Mouse (Mus musculus): ENCODE measurements around the gene Plk3. TPM values are rescaled to one million over a fixed set of nuclear protein-coding genes. Genes with fewer than 3 reads are reported as not detected.

The Plk3 gene
- polyA plus RNA-seq, 1 experiment from 2014 or later = 2.6 TPM

DNA sequence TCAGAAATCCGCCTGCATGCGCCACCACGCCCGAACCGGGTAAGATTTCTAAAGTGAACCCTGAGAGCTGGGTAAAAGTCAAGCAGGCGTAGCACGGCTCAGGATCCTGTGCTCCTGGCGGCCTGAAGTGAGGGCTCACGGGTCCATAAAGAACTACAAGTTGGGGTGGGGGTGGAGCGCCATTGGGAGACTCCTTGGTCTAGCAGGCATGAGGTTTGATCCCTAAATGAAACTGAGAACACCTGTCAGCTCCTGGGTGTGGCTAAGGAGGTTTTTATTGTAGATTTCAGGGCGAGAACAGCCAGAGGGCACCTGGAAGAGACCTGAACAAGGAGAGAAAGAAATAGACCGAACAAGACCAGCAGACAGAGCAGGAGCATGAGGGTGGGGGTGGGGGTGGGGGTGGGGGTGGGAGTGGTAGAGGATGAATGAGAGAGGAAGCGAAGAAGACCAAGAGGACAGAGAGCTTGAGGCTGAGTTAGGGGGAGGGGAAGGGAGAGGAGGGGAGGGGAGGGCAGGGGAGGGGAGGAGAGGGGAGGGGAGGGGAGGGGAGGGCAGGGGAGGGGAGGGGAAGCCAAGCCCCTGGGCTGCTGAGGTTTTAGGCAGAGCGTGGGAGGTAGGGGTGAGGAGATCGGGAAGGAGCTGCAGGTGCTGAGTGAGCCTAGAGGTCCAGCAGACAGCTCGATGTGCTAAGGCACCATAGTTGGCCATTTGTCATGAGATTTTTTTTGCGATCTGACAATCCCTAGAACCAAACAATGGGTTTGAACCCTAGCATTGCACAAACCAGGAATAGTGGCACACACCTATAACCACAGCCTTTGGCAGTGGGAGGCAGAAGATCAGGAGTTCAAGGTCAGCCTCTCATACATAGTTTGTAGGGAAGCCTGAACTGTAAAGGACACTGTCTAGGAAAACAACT, 4.8 kb upstream of the Plk3 start:
- no peak overlapping the region for H3K27ac ChIP-seq (ENCODE audit: poor library complexity, severe bottlenecking)
- peaks cover 10% of the 10 kb centered on the region for H3K4me1 ChIP-seq (replicated peaks)
- no peak overlapping the region for H3K9ac ChIP-seq
- WGBS = 64% methylated on average over 16 of the region's 17 CpGs
- no peak overlapping the region for H3K4me2 ChIP-seq
- no peaks in the 10 kb centered on the region for H3K36me3 ChIP-seq
- no peaks in the 10 kb centered on the region for H3K9me3 ChIP-seq (replicated peaks)
- no peak overlapping the region for H3K4me3 ChIP-seq
- no peaks in the 10 kb centered on the region for H3K27me3 ChIP-seq (replicated peaks)
- ATAC-seq (ENCODE audit: insufficient number of reproducible peaks, low FRiP score) = no peak

GRCm38 (mm10) chr4:117136034-117136433, 2.3 kb upstream of the Plk3 start:
- 28% methylated on average over 8 of the region's 8 CpGs for WGBS
- Histone ChIP-seq H3K4me2 (no peak overlapping the region), H3K9me3 (replicated peaks) (no peaks in the 10 kb centered on the region), H3K4me1 (replicated peaks) (peaks cover 15% of the 10 kb centered on the region), H3K4me3 (no peak overlapping the region), H3K9ac (no peak overlapping the region), H3K27me3 (replicated peaks) (peaks cover 20% of the 10 kb centered on the region), H3K27ac (ENCODE audit: poor library complexity, severe bottlenecking) (no peak overlapping the region), H3K36me3 (no peaks in the 10 kb centered on the region)
- peak; percentile 43 for ATAC-seq (ENCODE audit: insufficient number of reproducible peaks, low FRiP score)

DNA sequence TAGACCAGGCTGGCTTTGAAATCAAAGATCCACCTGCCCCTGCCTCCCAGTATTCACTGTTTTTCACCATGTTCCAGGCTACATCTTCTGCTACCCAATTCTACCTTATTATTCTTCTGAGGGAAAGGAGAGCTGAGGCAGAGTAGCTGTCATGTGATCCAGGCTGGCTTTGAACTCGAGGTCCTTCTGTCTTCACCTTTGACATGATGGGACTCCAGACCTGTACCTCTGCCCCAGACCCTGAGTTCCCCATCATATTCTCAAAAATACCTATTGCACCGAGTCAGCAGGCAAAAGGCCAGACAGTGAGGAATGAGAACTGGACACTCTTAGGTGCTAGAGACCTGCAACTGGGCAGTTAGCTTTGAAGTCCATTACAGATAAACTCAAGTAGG, 835 bp upstream of the Plk3 start:
- 24% methylated on average over 2 of the region's 2 CpGs for WGBS
- Histone ChIP-seq H3K4me3 (no peak overlapping the region), H3K9ac (0 out of 2 replicates have a peak overlapping the region, but pooled peaks have one; percentile 80), H3K4me2 (peak overlapping the region; percentile 94), H3K4me1 (replicated peaks) (peaks cover 15% of the 10 kb centered on the region), H3K9me3 (replicated peaks) (no peaks in the 10 kb centered on the region), H3K36me3 (no peaks in the 10 kb centered on the region), H3K27me3 (replicated peaks) (peaks cover 29% of the 10 kb centered on the region), H3K27ac (ENCODE audit: poor library complexity, severe bottlenecking) (no peak overlapping the region)
- no peak for ATAC-seq (ENCODE audit: insufficient number of reproducible peaks, low FRiP score)

DNA sequence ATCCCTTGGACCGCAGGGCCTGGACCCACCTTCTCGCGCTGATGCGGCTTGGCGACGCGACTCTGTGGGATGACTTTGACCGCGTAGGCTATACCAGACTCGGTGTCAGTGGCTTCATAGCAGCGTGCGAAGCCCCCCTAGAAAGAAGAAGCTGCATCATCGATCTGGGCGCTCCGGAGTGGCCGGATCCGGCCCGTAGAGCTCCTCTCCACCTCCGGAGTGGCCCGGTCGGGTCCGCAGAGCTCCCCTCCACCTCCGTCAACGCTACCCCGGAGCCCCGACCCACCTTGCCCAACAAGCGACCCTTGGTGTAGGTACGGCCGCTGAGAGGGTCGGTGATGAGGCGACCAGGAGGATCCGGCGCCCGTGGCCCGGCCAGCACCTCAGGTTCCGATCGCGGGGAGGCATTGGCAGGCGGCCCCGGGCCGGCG, 382 bp downstream of the Plk3 start:
- Histone ChIP-seq H3K4me3 (peak overlapping the region; percentile 77), H3K9me3 (replicated peaks) (no peaks in the 10 kb centered on the region), H3K4me2 (peak overlapping the region; percentile 94), H3K36me3 (peaks cover 9% of the 10 kb centered on the region), H3K9ac (peak overlapping the region; percentile 80), H3K4me1 (replicated peaks) (peaks cover 15% of the 10 kb centered on the region), H3K27me3 (replicated peaks) (peaks cover 29% of the 10 kb centered on the region), H3K27ac (ENCODE audit: poor library complexity, severe bottlenecking) (no peak overlapping the region)
- under 1% methylated on average over 42 of the region's 42 CpGs for WGBS
- ATAC-seq (ENCODE audit: insufficient number of reproducible peaks, low FRiP score) = peak; percentile 36

DNA sequence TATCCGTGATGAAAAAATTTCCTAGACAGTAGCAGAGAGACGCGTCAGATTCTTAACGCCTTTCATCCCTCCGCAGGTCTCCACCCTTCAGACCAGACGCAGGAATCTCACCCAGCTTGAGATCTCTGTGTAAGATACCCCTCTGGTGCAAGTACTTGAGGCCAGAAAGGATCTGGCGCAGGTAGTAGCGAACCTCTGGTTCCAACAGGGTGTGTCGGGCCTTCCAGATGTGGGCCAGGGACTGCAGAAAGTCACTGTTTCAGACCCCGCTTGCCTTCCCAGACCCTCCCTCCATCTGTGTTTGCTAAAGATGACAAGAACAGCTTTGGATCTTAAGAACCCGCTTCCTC, 994 bp downstream of the Plk3 start:
- WGBS = 18% methylated on average over 11 of the region's 11 CpGs
- Histone ChIP-seq H3K27ac (ENCODE audit: poor library complexity, severe bottlenecking) (no peak overlapping the region), H3K27me3 (replicated peaks) (peaks cover 32% of the 10 kb centered on the region), H3K36me3 (peaks cover 13% of the 10 kb centered on the region), H3K4me3 (peak overlapping the region; percentile 77), H3K4me2 (peak overlapping the region; percentile 94), H3K4me1 (replicated peaks) (peaks cover 15% of the 10 kb centered on the region), H3K9ac (peak overlapping the region; percentile 80), H3K9me3 (replicated peaks) (no peaks in the 10 kb centered on the region)
- no peak for ATAC-seq (ENCODE audit: insufficient number of reproducible peaks, low FRiP score)

- Histone ChIP-seq H3K36me3 (peaks cover 13% of the 10 kb centered on the region), H3K4me3 (peak overlapping the region; percentile 77), H3K4me2 (peak overlapping the region; percentile 94), H3K9me3 (replicated peaks) (no peaks in the 10 kb centered on the region), H3K9ac (no peak overlapping the region), H3K27ac (ENCODE audit: poor library complexity, severe bottlenecking) (no peak overlapping the region), H3K27me3 (replicated peaks) (peaks cover 32% of the 10 kb centered on the region), H3K4me1 (replicated peaks) (peaks cover 15% of the 10 kb centered on the region)
- 31% methylated on average over 7 of the region's 7 CpGs for WGBS
- no peak for ATAC-seq (ENCODE audit: insufficient number of reproducible peaks, low FRiP score)
Observed at GRCm38 (mm10) chr4:117131890-117132793, 1.6 kb downstream of the Plk3 start.

DNA sequence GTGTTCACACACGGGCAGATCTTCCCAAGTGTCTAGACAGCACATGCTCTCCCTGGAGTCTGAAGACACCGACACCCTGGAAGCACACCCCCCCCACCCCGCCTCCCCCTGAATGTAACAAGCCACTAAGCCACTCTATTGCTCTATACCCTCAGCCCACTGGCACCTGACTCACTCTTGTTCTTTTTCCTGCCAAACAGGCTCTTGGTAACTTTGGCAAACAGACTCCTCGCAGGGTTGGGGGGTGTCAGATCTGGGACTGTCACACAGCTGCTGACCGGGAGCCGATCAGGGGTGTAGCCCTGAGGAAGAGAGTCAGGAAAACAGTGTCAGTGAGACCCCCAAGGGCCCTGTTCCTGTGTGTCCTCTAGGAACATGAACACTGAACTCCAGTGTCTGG, 2.6 kb downstream of the Plk3 start:
- no peak overlapping the region for H3K9ac ChIP-seq
- H3K27ac ChIP-seq (ENCODE audit: poor library complexity, severe bottlenecking) = no peak overlapping the region
- ATAC-seq (ENCODE audit: insufficient number of reproducible peaks, low FRiP score) = no peak
- WGBS = 67% methylated on average over 6 of the region's 6 CpGs
- no peak overlapping the region for H3K4me3 ChIP-seq
- peaks cover 19% of the 10 kb centered on the region for H3K4me1 ChIP-seq (replicated peaks)
- no peak overlapping the region for H3K4me2 ChIP-seq
- H3K36me3 ChIP-seq = peaks cover 13% of the 10 kb centered on the region
- no peaks in the 10 kb centered on the region for H3K9me3 ChIP-seq (replicated peaks)
- H3K27me3 ChIP-seq (replicated peaks) = peaks cover 32% of the 10 kb centered on the region

DNA sequence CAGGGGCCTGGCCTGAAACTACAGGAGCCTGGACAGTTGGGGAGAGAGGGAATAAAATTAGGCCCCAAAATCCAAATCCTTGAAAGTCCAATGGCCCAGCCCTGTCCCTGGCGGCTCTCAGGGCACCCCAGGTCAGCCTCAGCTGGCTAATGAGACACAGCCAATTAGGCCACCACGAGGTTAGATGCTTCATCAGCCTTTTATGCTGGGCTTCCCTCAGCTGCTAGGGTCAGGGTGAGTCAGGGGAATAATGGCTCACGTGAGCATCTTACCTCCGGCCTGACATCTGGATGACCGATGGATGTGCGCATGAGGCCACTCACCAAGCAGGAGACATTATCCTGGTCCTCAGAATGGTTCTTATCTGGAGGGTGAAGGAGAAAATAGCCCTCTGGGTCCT, 3.0 kb downstream of the Plk3 start:
- no peak overlapping the region for H3K4me3 ChIP-seq
- peaks cover 13% of the 10 kb centered on the region for H3K36me3 ChIP-seq
- no peak for ATAC-seq (ENCODE audit: insufficient number of reproducible peaks, low FRiP score)
- H3K4me1 ChIP-seq (replicated peaks) = peaks cover 20% of the 10 kb centered on the region
- no peak overlapping the region for H3K4me2 ChIP-seq
- H3K27ac ChIP-seq (ENCODE audit: poor library complexity, severe bottlenecking) = no peak overlapping the region
- peaks cover 32% of the 10 kb centered on the region for H3K27me3 ChIP-seq (replicated peaks)
- H3K9me3 ChIP-seq (replicated peaks) = no peaks in the 10 kb centered on the region
- WGBS = 76% methylated on average over 6 of the region's 6 CpGs
- H3K9ac ChIP-seq = no peak overlapping the region

DNA sequence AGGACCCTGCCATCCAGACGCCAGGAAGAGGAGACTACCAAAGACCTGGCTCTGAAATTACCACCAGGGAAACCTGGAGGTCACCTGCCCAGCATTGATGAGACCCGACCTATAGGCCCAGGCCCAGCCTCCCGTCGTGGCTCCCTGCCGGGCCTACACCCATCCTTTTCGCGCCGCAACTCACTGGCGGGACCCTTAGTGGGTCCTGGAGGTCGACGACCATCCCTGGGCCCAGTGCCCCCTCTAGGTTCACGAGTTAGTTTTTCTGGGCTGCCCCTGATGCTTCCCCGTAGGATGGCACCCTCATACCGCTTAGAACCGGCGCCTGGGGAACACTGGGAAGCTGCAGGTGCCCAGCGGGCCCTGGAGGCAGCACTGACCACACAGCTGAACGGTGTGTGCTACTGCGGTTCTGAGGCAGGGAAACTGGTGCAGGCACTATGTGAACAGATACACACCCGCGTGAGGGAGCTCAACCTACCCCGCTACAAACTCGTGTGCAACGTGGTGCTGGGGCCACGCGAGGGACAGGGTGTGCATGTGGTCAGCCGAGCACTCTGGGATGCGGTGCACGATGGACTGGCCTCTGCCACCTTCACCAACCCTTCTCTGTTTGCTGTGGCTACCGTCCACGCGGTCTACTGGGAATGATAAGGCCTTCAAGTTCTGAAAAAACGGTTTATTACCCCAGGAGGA, 5.6 kb downstream of the Plk3 start:
- no peak overlapping the region for H3K27ac ChIP-seq (ENCODE audit: poor library complexity, severe bottlenecking)
- H3K27me3 ChIP-seq (replicated peaks) = peaks cover 32% of the 10 kb centered on the region
- H3K36me3 ChIP-seq = peaks cover 13% of the 10 kb centered on the region
- H3K9me3 ChIP-seq (replicated peaks) = no peaks in the 10 kb centered on the region
- no peak for ATAC-seq (ENCODE audit: insufficient number of reproducible peaks, low FRiP score)
- H3K9ac ChIP-seq = no peak overlapping the region
- no peak overlapping the region for H3K4me2 ChIP-seq
- 87% methylated on average over 33 of the region's 33 CpGs for WGBS
- H3K4me3 ChIP-seq = no peak overlapping the region
- peaks cover 31% of the 10 kb centered on the region for H3K4me1 ChIP-seq (replicated peaks)

DNA sequence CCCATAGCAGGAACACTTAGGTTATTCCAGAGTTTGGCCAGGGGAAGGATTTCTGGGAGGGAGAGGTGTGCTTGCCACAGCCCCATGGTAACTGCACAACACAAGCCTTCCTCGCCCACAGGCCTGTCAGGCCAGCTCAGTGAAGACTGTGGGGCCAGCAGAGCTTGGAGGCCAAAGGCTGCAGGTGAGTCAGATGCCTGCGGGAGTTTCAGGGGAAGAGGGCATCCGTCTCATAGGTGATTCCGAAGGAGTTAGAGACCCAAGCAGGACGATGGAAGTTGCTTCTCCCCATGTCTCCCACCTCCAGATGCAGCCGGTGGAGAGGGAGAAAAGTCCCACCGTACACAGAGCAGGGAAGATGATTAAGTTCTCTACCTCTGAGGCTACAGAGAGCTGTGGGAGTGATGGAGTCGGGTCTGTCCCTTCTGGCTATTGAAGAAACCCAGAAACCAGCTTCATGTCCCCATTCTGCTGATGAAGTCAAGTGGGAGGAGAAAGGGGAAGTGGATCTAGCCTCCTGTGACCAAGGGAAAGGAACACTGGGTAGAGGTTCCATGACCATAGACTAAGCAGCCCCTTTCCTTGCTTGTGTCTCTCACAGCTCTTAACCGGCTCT, 7.0 kb downstream of the Plk3 start, which contains the start of gene Tctex1d4:
Tctex1d4 (plus strand) TSS at position 120 of the 616 bp plus-strand sequence.
- H3K4me1 ChIP-seq (replicated peaks) = peaks cover 21% of the 10 kb centered on the region
- H3K4me2 ChIP-seq = no peak within 1 kb of the TSS
- no peak for ATAC-seq (ENCODE audit: insufficient number of reproducible peaks, low FRiP score)
- H3K36me3 ChIP-seq = peaks cover 13% of the 10 kb centered on the region
- peaks cover 18% of the 10 kb centered on the region for H3K27me3 ChIP-seq (replicated peaks)
- no peaks in the 10 kb centered on the region for H3K9me3 ChIP-seq (replicated peaks)
- peak within 1 kb of the TSS; percentile 74 for H3K27ac ChIP-seq (ENCODE audit: poor library complexity, severe bottlenecking)
- peak within 1 kb of the TSS; percentile 16; the same call in 1 of the 2 replicates for H3K9ac ChIP-seq
- no peak within 1 kb of the TSS for H3K4me3 ChIP-seq
- WGBS = 84% methylated on average over 9 of the region's 9 CpGs
